Mouse (Mus musculus) CH12.LX (cell line): ENCODE data around the gene Trpm7. TPM values are rescaled to one million over a fixed set of nuclear protein-coding genes. Genes with fewer than 3 reads are reported as not detected.

Experiments
- DNase-seq: peaks from one replicate; pipeline ENCODE4 v3.0.0-alpha.2; 2013; ENCODE audit errors: extremely low read depth
- H3K27ac ChIP-seq: 2 replicates; pipeline ENCODE4 v1.5.1; 2012; ENCODE audit warnings: low read depth, mild to moderate bottlenecking, control low read depth, moderate library complexity; ENCODE audit not compliant: insufficient read depth
- H3K27me3 ChIP-seq: replicated peaks from 2 replicates; pipeline ENCODE3; 2012; ENCODE audit warnings: inconsistent platforms
- H3K36me3 ChIP-seq, 2 experiments: replicated peaks in 1 of 2; 2 replicates each; pipeline versions ENCODE3 to v1.6.1; 2012; ENCODE audit warnings: inconsistent platforms in 1 of 2, low read length in 1 of 2, mild to moderate bottlenecking in 1 of 2, mixed read lengths in 1 of 2, moderate library complexity in 1 of 2; ENCODE audit not compliant: control insufficient read depth in 1 of 2, insufficient read depth in 1 of 2
- H3K4me1 ChIP-seq, 2 experiments: 2 replicates each; pipeline ENCODE4 v1.6.1; 2012; ENCODE audit warnings: inconsistent platforms in 1 of 2, moderate library complexity in 1 of 2; ENCODE audit not compliant: insufficient read depth in 2 of 2, control insufficient read depth in 1 of 2
- H3K4me2 ChIP-seq: 2 replicates; pipeline ENCODE4 v1.6.1; 2012; ENCODE audit warnings: low read depth, mild to moderate bottlenecking, control low read depth; ENCODE audit not compliant: poor library complexity, insufficient read depth, severe bottlenecking
- H3K4me3 ChIP-seq, 3 experiments: fragments of 150-350 bp in 1 of 3; sonication (generic) in 1 of 3; replicated peaks in 1 of 3; 2 replicates each; pipeline versions ENCODE3 to v1.5.1; 2011 to 2012; ENCODE audit warnings: low read depth in 2 of 3, low read length in 2 of 3, mild to moderate bottlenecking in 2 of 3, moderate library complexity in 2 of 3, control low read depth in 1 of 3, improper control_type of control experiment in 1 of 3, inconsistent platforms in 1 of 3, mixed read lengths in 1 of 3; ENCODE audit not compliant: poor library complexity in 1 of 3
- H3K79me2 ChIP-seq: replicated peaks from 2 replicates; pipeline ENCODE4 v1.6.1; 2012; ENCODE audit warnings: mild to moderate bottlenecking, moderate library complexity; ENCODE audit not compliant: control insufficient read depth, poor library complexity, insufficient read depth, severe bottlenecking; ENCODE audit errors: extremely low read depth
- H3K9ac ChIP-seq: 2 replicates; pipeline ENCODE4 v1.6.1; 2012; ENCODE audit warnings: low read depth, mild to moderate bottlenecking, control low read depth, moderate library complexity; ENCODE audit not compliant: insufficient read depth
- H3K9me3 ChIP-seq: replicated peaks from 2 replicates; pipeline ENCODE3; 2012; ENCODE audit warnings: low read length, inconsistent platforms, mixed read lengths
- CHD2 ChIP-seq: IDR thresholded peaks from 2 replicates; pipeline ENCODE4 v1.6.1; 2011; ENCODE audit warnings: low read length, improper control_type of control experiment
- E2F4 ChIP-seq: IDR thresholded peaks from 2 replicates; pipeline ENCODE4 v1.6.1; 2011; ENCODE audit warnings: low read depth, low read length, improper control_type of control experiment; ENCODE audit not compliant: insufficient replicate concordance
- ELF1 ChIP-seq: IDR thresholded peaks from 2 replicates; pipeline ENCODE4 v1.6.1; 2014; ENCODE audit warnings: low read depth, mild to moderate bottlenecking, inconsistent platforms, low read length, improper control_type of control experiment
- EP300 ChIP-seq: IDR thresholded peaks from 2 replicates; pipeline ENCODE4 v1.6.1; 2011; ENCODE audit warnings: low read length, improper control_type of control experiment
- IRF4 ChIP-seq: IDR thresholded peaks from 2 replicates; pipeline ENCODE4 v1.6.1; 2014; ENCODE audit warnings: low read depth, mild to moderate bottlenecking, inconsistent platforms, low read length, improper control_type of control experiment
- JUND ChIP-seq: conservative IDR thresholded peaks from 2 replicates; pipeline ENCODE4 v1.6.1; 2011; ENCODE audit warnings: low read depth, low read length, improper control_type of control experiment
- KAT2A ChIP-seq: IDR thresholded peaks from 2 replicates; pipeline ENCODE4 v1.6.1; 2012; ENCODE audit warnings: low read length, improper control_type of control experiment, inconsistent platforms; ENCODE audit not compliant: insufficient replicate concordance
- MAX ChIP-seq: IDR thresholded peaks from 2 replicates; pipeline ENCODE4 v1.6.1; 2011; ENCODE audit warnings: low read length, improper control_type of control experiment
- MAZ ChIP-seq: IDR thresholded peaks from 2 replicates; pipeline ENCODE4 v1.6.1; 2012; ENCODE audit warnings: low read depth, mild to moderate bottlenecking, inconsistent platforms, low read length, improper control_type of control experiment, moderate library complexity
- MYC ChIP-seq: IDR thresholded peaks from 2 replicates; pipeline ENCODE4 v1.6.1; 2011; ENCODE audit warnings: low read depth, mild to moderate bottlenecking, improper control_type of control experiment, low read length
- POLR2A ChIP-seq: IDR thresholded peaks from 2 replicates; pipeline ENCODE4 v1.6.1; 2011; ENCODE audit warnings: low read depth, mild to moderate bottlenecking, improper control_type of control experiment, low read length
- POLR2AphosphoS2 ChIP-seq: IDR thresholded peaks from 2 replicates; pipeline ENCODE4 v1.6.1; 2011; ENCODE audit warnings: low read depth, low read length, improper control_type of control experiment
- SIN3A ChIP-seq: IDR thresholded peaks from 2 replicates; pipeline ENCODE4 v1.6.1; 2012; ENCODE audit warnings: low read length, improper control_type of control experiment, inconsistent platforms
- SMC3 ChIP-seq: IDR thresholded peaks from 2 replicates; pipeline ENCODE4 v1.6.1; 2011; ENCODE audit warnings: low read depth, low read length, improper control_type of control experiment
- TBP ChIP-seq: conservative IDR thresholded peaks from 2 replicates; pipeline ENCODE4 v1.6.1; 2011; ENCODE audit warnings: low read depth, low read length, improper control_type of control experiment
- TCF12 ChIP-seq: IDR thresholded peaks from 2 replicates; pipeline ENCODE4 v1.6.1; 2014; ENCODE audit warnings: low read depth, mild to moderate bottlenecking, inconsistent platforms, low read length, improper control_type of control experiment
- ZMIZ1 ChIP-seq: IDR thresholded peaks from 2 replicates; pipeline ENCODE4 v1.6.1; 2012; ENCODE audit warnings: low read depth, mild to moderate bottlenecking, inconsistent platforms, low read length, improper control_type of control experiment
- ZNF384 ChIP-seq: IDR thresholded peaks from 2 replicates; pipeline ENCODE4 v1.6.1; 2012; ENCODE audit warnings: low read depth, low read length, improper control_type of control experiment, inconsistent platforms
- dilution Hi-C: fragments of 300-500 bp; cut with MboI; formaldehyde crosslinking; loops from 2 replicates; pipeline ENCODE4 v1.14.3; 2020; ENCODE audit warnings: low sequenced_read_pairs; ENCODE audit not compliant: extremely low pct_unique_long_range_greater_than_20kb, extremely low pct_ligation_motif_present
- in situ Hi-C: fragments of 300-500 bp; cut with MboI; formaldehyde crosslinking; loops from 3 replicates; pipeline ENCODE4 v1.14.3; 2019; ENCODE audit warnings: low sequenced_read_pairs, low pct_ligation_motif_present, low pct_unique_long_range_greater_than_20kb, mixed read lengths
- polyA plus RNA-seq: library from polyadenylated mRNA; unstranded; fragments of >175 nt; gene quantifications from 2 replicates; pipeline ENCODE4 v1.2.1, GENCODE M21; 2012; ENCODE audit warnings: low read depth; ENCODE audit not compliant: insufficient read length
- total RNA-seq, 2 experiments: library from RNA; depleted of rRNA; stranded (reverse); fragments of 300-350 nt in 1 of 2; fragments of >200 nt in 1 of 2; gene quantifications; 2 replicates each; pipeline ENCODE4 v1.2.3; 2012 to 2014

The Trpm7 gene
- total and polyA plus RNA-seq, 3 experiments: 14.1 to 30.1 (median 23.7) TPM

DNA sequence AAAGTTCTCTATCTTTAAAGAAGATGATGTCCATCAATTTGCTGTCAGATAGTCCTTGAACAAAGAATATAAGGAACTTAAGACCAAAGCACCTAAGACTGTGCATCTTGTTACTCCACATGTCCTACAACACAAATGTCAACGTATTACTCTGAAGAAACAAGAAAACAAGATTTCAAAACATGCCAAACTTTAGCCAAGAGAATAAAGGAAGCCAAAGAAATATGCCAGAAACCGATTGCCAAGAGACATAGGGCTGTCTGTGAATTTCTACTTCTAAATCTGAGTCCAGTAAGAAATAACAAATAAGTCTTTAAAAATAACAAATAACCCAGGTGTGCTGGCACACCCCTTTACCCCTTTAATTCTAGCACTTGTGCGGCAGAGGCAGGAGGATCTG lies 11.0 kb downstream of the Trpm7 start:
- no peak for DNase-seq
- TF ChIP-seq ZNF384 (no peak), CHD2 (no peak), MAX (no peak), JUND (no peak), ELF1 (no peak), IRF4 (no peak), MYC (no peak), TBP (no peak), SMC3 (no peak)
- Histone ChIP-seq H3K4me2 (no peak overlapping the region), H3K27me3 (no peaks in the 10 kb centered on the region), H3K4me3 (no peak overlapping the region), H3K79me2 (peaks cover 39% of the 10 kb centered on the region), H3K4me1 (peaks cover 4% of the 10 kb centered on the region in 2 experiments; a peak in 2 of 4 replicates), H3K9ac (no peak overlapping the region), H3K9me3 (no peaks in the 10 kb centered on the region), H3K36me3 (peaks cover 0 to 6% of the 10 kb centered on the region in 2 experiments), H3K27ac (no peak overlapping the region)
- in situ Hi-C loops (no loop called here), dilution Hi-C loops (no loop called here)

DNA sequence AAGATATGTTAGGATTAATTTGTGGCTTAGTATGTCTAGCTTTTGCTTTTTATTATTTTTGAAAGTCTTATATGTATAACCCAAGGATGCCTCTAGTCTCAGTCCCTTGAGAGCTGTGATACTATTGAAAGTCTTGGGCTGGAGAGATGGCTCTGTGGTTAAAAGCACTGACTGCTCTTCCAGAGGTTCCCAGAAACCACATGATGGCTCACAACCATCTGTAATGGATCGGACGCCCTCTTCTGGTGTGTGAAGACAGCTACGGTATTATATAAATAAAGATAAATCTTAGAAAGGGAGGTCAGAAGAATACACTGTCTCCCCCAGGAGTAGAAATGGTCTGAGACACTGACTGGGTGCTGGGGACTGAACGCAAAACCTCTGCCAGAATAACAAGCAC lies 31.3 kb downstream of the Trpm7 start:
- no peaks in the 10 kb centered on the region for H3K4me1 ChIP-seq
- H3K36me3 ChIP-seq: peaks cover 18 to 48% of the 10 kb centered on the region in 2 experiments
- TF ChIP-seq TCF12: no peak
- TF ChIP-seq ELF1: no peak
- no peak for TF ChIP-seq KAT2A
- no peak for TF ChIP-seq E2F4
- TF ChIP-seq POLR2A: no peak
- TF ChIP-seq MAZ: no peak
- TF ChIP-seq SIN3A: no peak
- TF ChIP-seq, all 38 proteins: peak for 0
- Histone ChIP-seq H3K27ac (no peak overlapping the region), H3K4me3 (no peak overlapping the region), H3K4me2 (no peak overlapping the region), H3K9me3 (no peaks in the 10 kb centered on the region), H3K9ac (no peak overlapping the region), H3K79me2 (no peaks in the 10 kb centered on the region), H3K27me3 (no peaks in the 10 kb centered on the region)
- in situ Hi-C loops: no loop called here
- dilution Hi-C loops: no loop called here
- no peak for DNase-seq

DNA sequence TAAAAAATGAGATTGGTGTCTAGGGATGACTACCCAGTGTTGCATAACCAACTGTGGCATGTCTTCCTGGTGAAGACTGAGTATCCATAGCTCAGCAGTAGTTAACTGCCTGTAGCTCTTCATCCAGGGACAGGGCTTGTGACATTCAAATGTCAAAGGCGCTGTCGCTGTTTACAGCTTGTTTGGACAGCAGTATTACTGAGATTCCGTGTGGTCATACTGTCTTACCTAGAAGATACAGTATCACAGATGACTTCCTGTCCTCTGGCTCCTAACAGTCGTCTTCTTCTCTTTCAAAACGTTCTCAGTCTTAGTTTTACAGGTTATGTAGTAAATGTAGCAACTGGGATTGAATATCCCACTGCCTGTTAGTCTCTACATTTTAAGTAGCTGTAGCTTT lies 37.2 kb downstream of the Trpm7 start:
- peaks cover 26 to 56% of the 10 kb centered on the region in 2 experiments for H3K36me3 ChIP-seq
- no peaks in the 10 kb centered on the region for H3K27me3 ChIP-seq
- dilution Hi-C loops: no loop called here
- TF ChIP-seq EP300 (no peak), POLR2AphosphoS2 (no peak), JUND (no peak), POLR2A (no peak), ZMIZ1 (no peak)
- in situ Hi-C loops: no loop called here
- no peaks in the 10 kb centered on the region for H3K79me2 ChIP-seq
- no peaks in the 10 kb centered on the region for H3K4me1 ChIP-seq
- no peak overlapping the region for H3K27ac ChIP-seq
- no peak overlapping the region for H3K4me3 ChIP-seq
- H3K4me2 ChIP-seq: no peak overlapping the region
- no peaks in the 10 kb centered on the region for H3K9me3 ChIP-seq
- no peak for DNase-seq
- no peak overlapping the region for H3K9ac ChIP-seq
